Mouse (Mus musculus) MEL (cell line): Measurements from ENCODE around the gene Tsc22d1. TPM values are rescaled to one million over a fixed set of nuclear protein-coding genes. Genes with fewer than 3 reads are reported as not detected.

ENCODE experiments used
- DNase-seq: peaks from one replicate; pipeline ENCODE4 v3.0.0; 2011; ENCODE audit warnings: low read depth, low spot score
- H3K27ac ChIP-seq: 2 replicates; pipeline ENCODE4 v1.5.1; 2012; ENCODE audit warnings: low read depth, mild to moderate bottlenecking, control low read depth, low read length, moderate library complexity; ENCODE audit not compliant: control insufficient read depth
- H3K27me3 ChIP-seq, 2 experiments: fragments of 150-350 bp in 1 of 2; sonication (generic) in 1 of 2; 2 replicates each; pipeline ENCODE4 v1.6.1; 2012; ENCODE audit warnings: low read length in 2 of 2, mild to moderate bottlenecking in 2 of 2, improper control_type of control experiment in 1 of 2, moderate library complexity in 1 of 2; ENCODE audit not compliant: insufficient read depth in 2 of 2, control insufficient read depth in 1 of 2
- H3K36me3 ChIP-seq, 2 experiments: 2 replicates each; pipeline ENCODE4 v1.6.1; 2012 to 2014; ENCODE audit warnings: low read length in 2 of 2, improper control_type of control experiment in 1 of 2, inconsistent platforms in 1 of 2, mild to moderate bottlenecking in 1 of 2; ENCODE audit not compliant: insufficient read depth in 2 of 2, control insufficient read depth in 1 of 2
- H3K4me1 ChIP-seq, 2 experiments: fragments of 150-350 bp in 1 of 2; sonication (generic) in 1 of 2; 2 replicates each; pipeline ENCODE4 v1.6.1; 2012; ENCODE audit warnings: low read length in 2 of 2, improper control_type of control experiment in 1 of 2, mild to moderate bottlenecking in 1 of 2; ENCODE audit not compliant: insufficient read depth in 2 of 2, control insufficient read depth in 1 of 2
- H3K4me3 ChIP-seq, 2 experiments: fragments of 150-350 bp in 1 of 2; sonication (generic) in 1 of 2; 2 replicates each; pipeline ENCODE4 v1.5.1; 2012; ENCODE audit warnings: low read depth in 2 of 2, low read length in 2 of 2, mild to moderate bottlenecking in 2 of 2, moderate library complexity in 2 of 2, control low read depth in 1 of 2, improper control_type of control experiment in 1 of 2; ENCODE audit not compliant: control insufficient read depth in 1 of 2, insufficient read depth in 1 of 2
- H3K79me2 ChIP-seq: 2 replicates; pipeline ENCODE4 v1.6.1; 2012; ENCODE audit warnings: mild to moderate bottlenecking, low read length, moderate library complexity; ENCODE audit not compliant: control insufficient read depth, poor library complexity, insufficient read depth
- H3K9ac ChIP-seq: 2 replicates; pipeline ENCODE4 v1.6.1; 2012; ENCODE audit warnings: low read depth, mild to moderate bottlenecking, control low read depth, low read length, moderate library complexity; ENCODE audit not compliant: control insufficient read depth, poor library complexity, severe bottlenecking
- H3K9me3 ChIP-seq: fragments of 150-350 bp; sonication (generic); replicated peaks from 2 replicates; pipeline ENCODE4 v1.6.1; 2012; ENCODE audit warnings: mild to moderate bottlenecking, low read length, improper control_type of control experiment, moderate library complexity; ENCODE audit not compliant: insufficient read depth
- CHD1 ChIP-seq: IDR thresholded peaks from 2 replicates; pipeline ENCODE4 v1.6.1; 2012; ENCODE audit warnings: low read depth, mild to moderate bottlenecking, inconsistent platforms, low read length, improper control_type of control experiment
- CHD2 ChIP-seq: IDR thresholded peaks from 2 replicates; pipeline ENCODE4 v1.6.1; 2011; ENCODE audit warnings: low read length, improper control_type of control experiment
- CTCF ChIP-seq, 3 experiments: IDR thresholded peaks in 2 of 3; conservative IDR thresholded peaks in 1 of 3; 2 replicates each; pipeline ENCODE4 v1.5.1; 2011 to 2012; ENCODE audit warnings: low read length in 3 of 3, low read depth in 2 of 3, mild to moderate bottlenecking in 2 of 3, improper control_type of control experiment in 1 of 3, inconsistent platforms in 1 of 3, mixed read lengths in 1 of 3, moderate library complexity in 1 of 3; ENCODE audit not compliant: control insufficient read depth in 1 of 3, insufficient read depth in 1 of 3, poor library complexity in 1 of 3, severe bottlenecking in 1 of 3
- E2F4 ChIP-seq: IDR thresholded peaks from 2 replicates; pipeline ENCODE4 v1.6.1; 2011; ENCODE audit warnings: low read depth, low read length, improper control_type of control experiment, borderline replicate concordance
- ETS1 ChIP-seq: IDR thresholded peaks from 2 replicates; pipeline ENCODE4 v1.6.1; 2012; ENCODE audit warnings: low read depth, mild to moderate bottlenecking, inconsistent platforms, low read length, improper control_type of control experiment, moderate library complexity
- GABPA ChIP-seq: IDR thresholded peaks from 2 replicates; pipeline ENCODE4 v1.6.1; 2012; ENCODE audit warnings: low read depth, mild to moderate bottlenecking, inconsistent platforms, low read length, improper control_type of control experiment, moderate library complexity
- HCFC1 ChIP-seq: IDR thresholded peaks from 2 replicates; pipeline ENCODE4 v1.6.1; 2012; ENCODE audit warnings: low read depth, mild to moderate bottlenecking, inconsistent platforms, low read length, improper control_type of control experiment, moderate library complexity
- JUND ChIP-seq: IDR thresholded peaks from 2 replicates; pipeline ENCODE4 v1.6.1; 2011; ENCODE audit warnings: low read depth, mild to moderate bottlenecking, improper control_type of control experiment, low read length
- KAT2A ChIP-seq: conservative IDR thresholded peaks from 2 replicates; pipeline ENCODE4 v1.6.1; 2012; ENCODE audit warnings: low read depth, low read length, improper control_type of control experiment, inconsistent platforms
- MAFK ChIP-seq: IDR thresholded peaks from 2 replicates; pipeline ENCODE4 v1.6.1; 2011; ENCODE audit warnings: low read depth, mild to moderate bottlenecking, low read length, improper control_type of control experiment, borderline replicate concordance
- MAZ ChIP-seq: IDR thresholded peaks from 2 replicates; pipeline ENCODE4 v1.6.1; 2012; ENCODE audit warnings: low read depth, mild to moderate bottlenecking, inconsistent platforms, low read length, improper control_type of control experiment
- MEF2A ChIP-seq: IDR thresholded peaks from 2 replicates; pipeline ENCODE4 v1.6.1; 2014; ENCODE audit warnings: low read depth, mild to moderate bottlenecking, inconsistent platforms, low read length, improper control_type of control experiment; ENCODE audit not compliant: poor library complexity, insufficient replicate concordance, severe bottlenecking; ENCODE audit errors: extremely low read depth
- MXI1 ChIP-seq: IDR thresholded peaks from 2 replicates; pipeline ENCODE4 v1.6.1; 2011; ENCODE audit warnings: mild to moderate bottlenecking, low read depth, low read length, improper control_type of control experiment
- MYC ChIP-seq: IDR thresholded peaks from 2 replicates; pipeline ENCODE4 v1.6.1; 2011; ENCODE audit warnings: low read depth, mild to moderate bottlenecking, low read length, improper control_type of control experiment, moderate library complexity
- NRF1 ChIP-seq: IDR thresholded peaks from 2 replicates; pipeline ENCODE4 v1.6.1; 2014; ENCODE audit warnings: low read depth, mild to moderate bottlenecking, inconsistent platforms, low read length, improper control_type of control experiment, moderate library complexity; ENCODE audit not compliant: poor library complexity, insufficient read depth, severe bottlenecking
- POLR2A ChIP-seq, 2 experiments: IDR thresholded peaks; 2 replicates each; pipeline ENCODE4 v1.6.1; 2011 to 2012; ENCODE audit warnings: low read length in 2 of 2, mild to moderate bottlenecking in 2 of 2, control low read depth in 1 of 2, improper control_type of control experiment in 1 of 2, low read depth in 1 of 2, moderate library complexity in 1 of 2; ENCODE audit not compliant: control insufficient read depth in 1 of 2, insufficient read depth in 1 of 2, poor library complexity in 1 of 2
- POLR2AphosphoS5 ChIP-seq: IDR thresholded peaks from 2 replicates; pipeline ENCODE4 v1.6.1; 2012; ENCODE audit warnings: low read depth, borderline replicate concordance, mild to moderate bottlenecking, inconsistent platforms, low read length, moderate library complexity, mixed read lengths
- RAD21 ChIP-seq: IDR thresholded peaks from 2 replicates; pipeline ENCODE4 v1.6.1; 2011; ENCODE audit warnings: mild to moderate bottlenecking, low read depth, low read length, improper control_type of control experiment
- RCOR1 ChIP-seq: IDR thresholded peaks from 2 replicates; pipeline ENCODE4 v1.6.1; 2012; ENCODE audit warnings: low read depth, mild to moderate bottlenecking, inconsistent platforms, low read length, improper control_type of control experiment
- SIN3A ChIP-seq: IDR thresholded peaks from 2 replicates; pipeline ENCODE4 v1.6.1; 2012; ENCODE audit warnings: low read length, improper control_type of control experiment, inconsistent platforms
- SMC3 ChIP-seq: IDR thresholded peaks from 2 replicates; pipeline ENCODE4 v1.6.1; 2011; ENCODE audit warnings: low read depth, low read length, improper control_type of control experiment
- TAL1 ChIP-seq: IDR thresholded peaks from 2 replicates; pipeline ENCODE4 v1.6.1; 2012; ENCODE audit warnings: mild to moderate bottlenecking, inconsistent platforms, low read length, moderate library complexity, mixed read lengths
- TBP ChIP-seq: IDR thresholded peaks from 2 replicates; pipeline ENCODE4 v1.8.0; 2011; ENCODE audit warnings: low read depth, low read length, improper control_type of control experiment
- TCF12 ChIP-seq: IDR thresholded peaks from 2 replicates; pipeline ENCODE4 v1.6.1; 2014; ENCODE audit warnings: low read depth, mild to moderate bottlenecking, inconsistent platforms, low read length, improper control_type of control experiment, moderate library complexity
- UBTF ChIP-seq: IDR thresholded peaks from 2 replicates; pipeline ENCODE4 v1.6.1; 2012; ENCODE audit warnings: low read depth, mild to moderate bottlenecking, inconsistent platforms, low read length, improper control_type of control experiment, moderate library complexity, borderline replicate concordance; ENCODE audit not compliant: insufficient read depth
- USF1 ChIP-seq: IDR thresholded peaks from 2 replicates; pipeline ENCODE4 v1.6.1; 2014; ENCODE audit warnings: low read depth, mild to moderate bottlenecking, inconsistent platforms, low read length, improper control_type of control experiment, moderate library complexity
- USF2 ChIP-seq, 2 experiments: IDR thresholded peaks; 2 replicates each; pipeline ENCODE4 v1.6.1; 2011 to 2012; ENCODE audit warnings: improper control_type of control experiment in 2 of 2, low read length in 2 of 2, borderline replicate concordance in 1 of 2, inconsistent platforms in 1 of 2, low read depth in 1 of 2, mild to moderate bottlenecking in 1 of 2; ENCODE audit not compliant: insufficient read depth in 1 of 2
- polyA plus RNA-seq, 2 experiments: library from polyadenylated mRNA; stranded (reverse) in 1 of 2; unstranded in 1 of 2; fragments of >175 nt in 1 of 2; fragments of >200 nt in 1 of 2; gene quantifications; 2 replicates each; pipeline versions ENCODE4 v1.2.1 to v1.2.4; 2012; ENCODE audit warnings: low replicate concordance in 2 of 2, low read depth in 1 of 2; ENCODE audit not compliant: insufficient read length in 2 of 2, insufficient read depth in 1 of 2, missing spikeins in 1 of 2
- total RNA-seq: library from RNA; depleted of rRNA; stranded (reverse); fragments of 300-350 nt; gene quantifications from 2 replicates; pipeline ENCODE4 v1.2.3, GENCODE M21; 2012

Gene Tsc22d1
- total and polyA plus RNA-seq, 3 experiments = 7.6 to 15.9 TPM; not detected in 1

DNA sequence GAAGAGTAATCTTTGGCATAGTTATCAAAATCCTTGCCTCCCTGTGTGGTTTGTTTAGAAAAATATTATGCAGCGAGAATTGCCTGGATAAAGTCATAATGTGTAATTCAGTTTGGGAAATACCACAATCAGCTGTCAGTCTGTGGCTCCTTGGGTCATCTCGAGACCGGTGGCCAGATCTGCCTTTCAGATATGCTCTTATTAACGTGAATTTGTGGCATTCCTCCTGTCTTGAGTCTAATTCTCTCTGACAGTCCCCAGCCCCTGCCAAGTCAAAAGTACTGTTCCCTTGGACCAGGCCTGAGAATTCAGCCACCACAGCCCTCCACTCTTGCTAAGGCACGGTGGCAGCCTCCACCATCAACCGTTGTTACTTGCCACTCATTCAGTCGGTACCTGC lies 97.2 kb downstream of the Tsc22d1 start:
- no peak for DNase-seq
- H3K79me2 ChIP-seq = no peaks in the 10 kb centered on the region
- TF ChIP-seq SIN3A (no peak), USF1 (no peak), NRF1 (no peak), CHD1 (no peak), RCOR1 (no peak), ETS1 (no peak), HCFC1 (no peak), E2F4 (no peak), MEF2A (no peak), MYC (no peak), CTCF (IDR thresholded peaks at IDR 0.05 in 2 of 3, conservative IDR thresholded peaks at IDR 0.05 in 1 of 3; ENCODE audit: control insufficient read depth in 1 of 3, insufficient read depth in 1 of 3, low read depth in 2 of 3, low read length in 3 of 3, poor library complexity in 1 of 3, severe bottlenecking in 1 of 3) (no peak), KAT2A (no peak), UBTF (no peak), SMC3 (no peak)
- TF ChIP-seq, all 39 proteins: peak for 0
- H3K9me3 ChIP-seq = no peaks in the 10 kb centered on the region
- no peak overlapping the region for H3K9ac ChIP-seq
- H3K27me3 ChIP-seq = no peaks in the 10 kb centered on the region
- peaks cover 0 to 9% of the 10 kb centered on the region in 2 experiments; a peak in 2 of 4 replicates for H3K4me1 ChIP-seq
- no peak overlapping the region for H3K27ac ChIP-seq
- H3K4me3 ChIP-seq = no peak overlapping the region
- H3K36me3 ChIP-seq = peaks cover 0 to 4% of the 10 kb centered on the region in 2 experiments; a peak in 2 of 4 replicates

DNA sequence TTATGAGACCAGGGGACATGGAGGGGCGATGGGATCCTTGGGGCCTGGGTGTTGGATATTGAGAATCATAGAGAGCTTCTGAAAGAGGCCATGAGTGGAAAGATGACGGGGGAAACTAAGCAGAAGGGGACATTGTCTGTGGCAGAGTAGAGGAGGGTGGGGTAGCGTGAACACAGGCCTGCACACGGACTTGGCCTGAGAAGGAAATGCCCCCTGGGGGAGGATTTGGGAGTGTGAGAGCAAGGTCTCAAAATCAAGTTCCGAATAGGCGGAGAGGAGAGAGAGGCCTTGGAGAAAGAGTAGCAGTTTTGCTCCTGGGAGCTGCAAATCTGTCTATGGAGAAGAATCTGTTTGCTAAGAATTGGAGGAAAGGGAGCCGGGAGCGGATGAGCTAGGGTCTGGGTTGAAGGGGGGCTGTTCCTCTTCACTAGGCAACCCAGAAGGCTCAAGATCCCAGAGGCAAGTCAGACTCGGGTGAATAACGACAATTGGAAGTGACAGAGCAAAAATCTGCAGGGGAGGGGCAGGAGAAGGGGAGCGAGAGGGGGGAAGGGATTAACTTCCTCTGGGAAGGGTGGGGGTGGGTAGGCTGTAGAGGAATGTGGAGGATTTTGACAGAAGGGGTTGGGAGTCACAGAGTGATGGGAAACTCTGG lies 98.8 kb downstream of the Tsc22d1 start:
- TF ChIP-seq CHD2 = no peak
- TF ChIP-seq USF2 (IDR thresholded peaks at IDR 0.05; ENCODE audit: borderline replicate concordance in 1 of 2, insufficient read depth in 1 of 2, low read depth in 1 of 2, low read length in 2 of 2) = no peak
- no peak for TF ChIP-seq POLR2A (IDR thresholded peaks at IDR 0.05; ENCODE audit: control insufficient read depth in 1 of 2, insufficient read depth in 1 of 2, low read depth in 1 of 2, low read length in 2 of 2, poor library complexity in 1 of 2)
- TF ChIP-seq GABPA = no peak
- TF ChIP-seq JUND = no peak
- no peak for TF ChIP-seq TBP
- no peak for TF ChIP-seq RAD21
- TF ChIP-seq TAL1 = no peak
- TF ChIP-seq CHD1 = no peak
- no peak for TF ChIP-seq MAFK
- TF ChIP-seq MAZ = no peak
- no peak for TF ChIP-seq TCF12
- TF ChIP-seq KAT2A = no peak
- no peak for TF ChIP-seq SMC3
- TF ChIP-seq POLR2AphosphoS5 = no peak
- TF ChIP-seq MXI1 = no peak
- Histone ChIP-seq H3K4me1 (no peaks in the 10 kb centered on the region), H3K4me3 (no peak overlapping the region), H3K79me2 (no peaks in the 10 kb centered on the region), H3K9ac (no peak overlapping the region), H3K27ac (no peak overlapping the region), H3K27me3 (no peaks in the 10 kb centered on the region), H3K36me3 (no peaks in the 10 kb centered on the region; a peak in 1 of 4 replicates), H3K9me3 (no peaks in the 10 kb centered on the region)
- no peak for DNase-seq
